Mouse (Mus musculus): ENCODE data around the gene Adgrv1.

The Adgrv1 gene

DNA sequence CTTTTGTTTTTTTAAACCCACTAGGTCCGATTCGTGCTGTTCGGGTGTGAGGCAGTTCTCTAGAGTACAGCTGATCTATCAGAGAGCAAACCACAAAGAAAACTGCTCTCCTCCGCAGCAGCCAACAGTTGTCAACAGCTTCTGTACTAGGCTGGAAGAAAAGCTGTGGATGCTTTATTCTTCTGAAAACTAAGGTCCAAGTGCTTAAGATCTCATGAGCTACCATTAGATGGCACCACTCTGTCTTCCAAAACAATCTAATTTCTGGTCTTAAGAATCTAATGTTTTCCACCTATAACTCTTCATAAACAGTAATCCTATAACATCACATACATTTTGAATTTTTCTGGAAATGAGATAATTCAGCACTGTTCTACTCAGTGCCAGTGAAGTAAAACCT is 22.6 kb downstream of the Adgrv1 start:
- no peak for DNase-seq

DNA sequence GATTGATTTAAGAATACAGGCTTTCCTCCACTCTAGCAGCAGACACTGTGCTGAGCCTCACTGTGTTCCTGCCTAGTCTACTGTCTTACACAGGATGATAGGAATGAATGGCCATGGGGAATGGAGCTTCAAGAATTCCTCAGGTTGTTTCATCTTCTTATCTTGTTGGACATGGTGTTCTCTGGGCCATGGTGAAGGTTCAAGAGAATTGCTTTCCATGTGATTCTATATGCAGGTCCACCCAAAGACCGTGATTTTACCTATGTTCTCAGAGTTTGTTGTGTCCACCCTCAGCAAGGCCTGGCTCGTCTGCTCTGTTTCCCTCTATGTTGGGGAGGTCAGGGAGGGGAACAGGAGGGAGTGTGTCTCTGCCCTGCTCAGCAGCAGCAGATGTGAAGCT is 26.0 kb downstream of the Adgrv1 start:
- DNase-seq, result no peak

DNA sequence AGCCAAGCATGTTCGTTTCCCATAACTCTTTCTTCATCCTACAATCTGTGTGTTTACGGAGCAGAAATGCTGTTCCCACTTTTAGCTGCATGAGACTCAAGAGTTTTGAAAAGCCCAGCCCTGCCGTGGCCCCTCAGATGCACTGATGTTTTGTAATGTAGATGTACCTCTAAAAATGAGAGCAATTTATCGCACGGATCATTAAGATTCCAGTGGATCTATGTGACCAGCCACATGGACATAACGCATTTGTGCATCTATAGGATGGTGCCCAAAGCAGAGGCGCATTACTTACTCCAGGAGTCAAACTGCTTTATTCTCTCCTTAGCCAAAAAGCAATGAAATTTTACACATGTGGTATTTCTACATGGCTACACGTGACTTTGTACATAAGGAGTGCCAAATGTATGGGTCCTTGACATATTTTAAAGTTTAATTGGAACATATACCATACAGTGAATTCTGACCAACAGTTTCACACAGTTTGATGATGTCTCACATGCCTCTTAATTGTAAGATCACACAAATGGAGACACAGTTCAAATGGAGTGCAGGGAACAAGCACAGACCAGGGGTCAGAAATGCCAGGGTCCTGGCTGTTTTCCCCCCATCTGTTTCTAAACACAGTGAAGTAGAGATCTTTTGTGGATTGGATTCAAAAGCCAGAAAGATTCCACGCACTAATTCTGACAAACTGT is 35.9 kb downstream of the Adgrv1 start:
- no peak for DNase-seq

DNA sequence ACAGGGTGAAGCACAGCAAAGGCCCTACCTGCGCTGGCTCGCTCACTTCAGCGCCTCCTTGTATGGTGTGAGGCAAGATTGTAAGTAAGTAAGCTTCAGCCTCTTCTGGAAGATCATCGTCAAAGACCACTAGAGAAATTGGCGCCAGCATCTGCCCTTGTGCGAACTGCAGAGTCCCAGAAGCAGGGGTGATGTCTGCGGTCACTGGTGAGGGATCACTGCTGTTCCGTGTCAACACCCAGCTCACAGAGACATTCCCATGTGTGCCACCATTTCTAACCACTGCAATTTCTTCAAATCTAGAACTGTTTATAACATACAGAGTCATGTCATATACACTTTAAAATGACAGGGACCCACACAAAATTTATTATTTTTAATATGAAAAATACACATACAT is 54.3 kb downstream of the Adgrv1 start:
- no peak for DNase-seq

DNA sequence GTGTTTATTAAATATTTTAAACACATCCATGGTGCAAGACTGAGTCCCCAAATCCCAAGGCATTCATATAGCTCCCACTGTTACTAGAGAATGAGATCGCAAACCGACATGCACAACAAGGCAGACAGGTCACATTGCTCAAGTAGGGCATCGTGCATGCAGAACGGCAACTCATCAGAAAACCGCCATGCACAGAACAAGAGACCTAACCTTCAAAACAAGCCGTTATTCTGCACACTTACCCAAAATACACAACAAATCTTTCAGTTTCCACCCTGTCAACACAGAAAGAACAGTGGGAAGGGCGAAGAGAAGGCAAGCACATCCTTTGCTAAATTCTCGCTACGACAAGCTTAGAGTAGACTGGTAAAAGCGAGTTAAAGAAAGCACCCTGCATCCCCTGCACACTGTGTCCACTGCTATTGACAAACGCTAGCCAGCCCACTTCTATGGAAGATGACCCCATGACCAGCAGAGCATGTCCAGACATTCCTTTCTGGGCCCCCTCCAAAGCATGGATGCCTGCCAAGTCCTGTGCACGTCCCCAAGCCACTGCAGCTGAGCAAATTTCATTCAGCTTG is 62.6 kb downstream of the Adgrv1 start:
- DNase-seq, result peak; percentile 5 to 10

- DNase-seq, result no peak
Measured at GRCm38 (mm10) chr13:81550024-81550423, 82.9 kb downstream of the Adgrv1 start.

DNA sequence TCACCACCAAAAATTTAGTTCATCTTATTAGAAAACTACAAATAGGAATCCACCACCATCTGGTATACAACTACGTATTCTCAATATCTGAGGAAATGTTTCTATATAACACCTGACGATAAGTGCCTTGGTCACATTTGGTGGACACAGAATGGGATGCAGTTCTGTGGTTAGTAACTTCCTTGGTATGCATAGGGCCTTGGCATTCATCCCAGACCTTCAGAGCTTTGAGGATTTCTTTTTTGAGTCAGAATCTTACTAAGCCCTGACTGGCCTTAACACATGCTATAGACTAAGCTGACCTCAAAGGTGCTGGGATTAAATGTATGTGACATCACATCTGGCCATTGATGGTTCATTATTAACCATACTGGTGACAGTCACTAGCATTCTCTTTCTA is 98.0 kb downstream of the Adgrv1 start:
- no peak for DNase-seq

GRCm38 (mm10) chr13:81526687-81527086 is 106.3 kb downstream of the Adgrv1 start:
- no peak for DNase-seq

- DNase-seq, result no peak
Measured at GRCm38 (mm10) chr13:81510142-81510541, 122.8 kb downstream of the Adgrv1 start.

DNA sequence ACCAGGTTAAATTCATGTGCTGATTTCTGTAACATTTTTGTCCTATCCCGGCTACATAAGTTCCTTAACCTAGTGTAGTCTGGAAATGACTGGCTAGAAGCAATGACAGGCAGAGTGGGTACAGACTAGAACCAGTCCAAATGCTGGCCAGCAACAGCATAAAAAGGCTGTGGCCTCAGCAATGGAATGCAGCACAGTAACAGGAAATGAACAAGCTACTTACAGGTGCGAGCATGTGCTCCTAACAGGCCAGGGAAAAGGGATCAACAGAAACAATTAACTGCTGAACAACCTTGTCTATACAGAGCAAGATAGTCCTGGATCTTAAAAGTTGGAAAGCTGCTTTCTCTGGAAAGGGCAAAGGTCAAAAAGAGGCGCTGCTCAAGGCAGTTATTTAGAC is 135.9 kb downstream of the Adgrv1 start:
- no peak for DNase-seq

GRCm38 (mm10) chr13:81491971-81492370 is 141.0 kb downstream of the Adgrv1 start:
- DNase-seq, result no peak

DNA sequence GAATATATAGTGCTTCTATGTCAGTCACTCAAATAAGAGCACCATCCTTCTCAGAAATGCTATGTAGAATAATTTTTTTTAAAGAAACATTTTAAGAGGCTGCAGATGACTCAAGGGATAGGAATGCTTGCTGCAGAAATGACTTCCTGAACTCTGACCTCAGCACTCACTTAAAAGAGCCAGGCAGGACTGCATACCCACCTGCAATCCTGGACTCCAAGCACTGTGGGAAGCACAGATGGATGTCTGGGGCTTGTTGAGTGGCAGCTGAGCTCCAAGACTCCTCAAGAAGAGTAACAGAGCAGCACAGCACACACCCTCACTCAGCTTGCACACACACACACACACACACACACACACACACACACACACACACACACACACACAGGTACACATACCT is 146.0 kb downstream of the Adgrv1 start:
- no peak for DNase-seq

DNA sequence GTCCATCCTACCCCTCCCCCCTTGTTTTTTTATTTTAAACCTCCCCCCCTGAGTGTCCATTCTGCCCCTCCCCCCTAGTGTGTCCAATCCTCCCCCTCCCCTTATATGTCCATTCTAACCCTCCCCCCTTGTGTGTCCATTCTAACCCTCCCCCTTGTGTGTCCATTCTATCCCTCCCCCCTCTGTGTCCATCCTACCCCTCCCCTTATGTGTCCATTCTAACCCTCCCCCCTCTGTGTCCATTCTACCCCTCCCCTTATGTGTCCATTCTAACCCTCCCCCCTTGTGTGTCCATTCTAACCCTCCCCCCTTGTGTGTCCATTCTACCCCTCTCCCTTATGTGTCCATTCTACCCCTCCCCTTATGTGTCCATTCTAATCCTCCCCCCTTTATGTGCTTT is 159.2 kb downstream of the Adgrv1 start:
- DNase-seq, result no peak

- no peak for DNase-seq
Measured at GRCm38 (mm10) chr13:81466661-81467060, 166.3 kb downstream of the Adgrv1 start.

DNA sequence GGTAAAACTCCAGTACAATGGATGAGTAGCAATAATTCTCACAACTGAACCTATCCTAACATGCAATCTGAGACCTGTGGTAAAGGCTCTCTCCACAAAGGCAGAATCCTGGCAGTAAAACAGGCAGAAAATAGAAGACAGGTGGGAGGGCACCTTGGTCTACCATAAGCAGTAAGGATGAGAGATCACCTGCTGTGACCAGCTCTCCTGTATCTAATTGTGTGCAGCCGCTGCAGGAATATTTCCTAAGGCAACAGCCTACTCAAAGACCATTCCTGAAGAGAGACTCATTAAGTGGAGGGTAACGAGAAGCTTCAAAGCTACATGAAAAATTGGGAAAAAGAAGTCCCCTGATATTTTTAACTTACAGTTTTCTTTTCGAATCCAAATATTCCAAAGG is 167.2 kb downstream of the Adgrv1 start:
- no peak for DNase-seq

DNA sequence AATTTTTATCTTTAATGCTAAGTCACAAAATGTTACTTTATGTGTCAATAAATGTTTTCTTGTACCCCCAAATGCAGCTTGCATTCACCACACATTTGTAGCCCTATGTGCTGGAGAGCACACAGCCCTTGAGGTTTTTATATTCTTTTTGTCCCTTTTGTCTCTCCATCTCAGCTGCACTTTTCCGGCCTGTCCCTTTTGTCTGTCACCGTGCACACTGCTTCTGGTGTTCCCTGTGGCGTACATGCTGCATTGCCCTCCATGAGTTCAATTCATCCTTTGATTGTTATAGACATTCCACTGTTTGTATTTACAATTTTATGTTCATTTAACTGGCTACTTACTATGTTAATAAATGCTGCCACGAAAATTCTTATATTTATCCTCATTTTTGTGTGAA is 183.3 kb downstream of the Adgrv1 start:
- DNase-seq, result no peak

- no peak for DNase-seq
Measured at GRCm38 (mm10) chr13:81449198-81449597, 183.8 kb downstream of the Adgrv1 start.

DNA sequence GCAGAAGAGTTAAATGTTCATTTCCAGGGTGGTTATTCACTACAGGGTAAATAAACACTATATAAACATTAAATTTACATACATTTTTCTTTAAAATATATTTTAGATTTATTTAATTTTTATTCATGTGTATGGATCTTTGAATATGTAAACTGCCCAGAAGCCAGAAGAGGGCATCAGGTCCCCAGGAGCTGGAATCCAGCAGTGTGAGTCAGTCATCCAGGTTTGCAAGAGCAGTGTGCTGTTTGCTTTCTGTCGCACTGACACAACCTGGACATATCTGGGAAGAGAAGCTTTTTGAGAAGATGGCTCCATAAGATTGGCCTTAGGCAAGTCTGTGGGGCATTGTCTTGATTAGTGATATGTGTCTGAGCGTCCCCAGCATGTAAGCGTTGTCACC is 191.5 kb downstream of the Adgrv1 start:
- DNase-seq, result no peak

DNA sequence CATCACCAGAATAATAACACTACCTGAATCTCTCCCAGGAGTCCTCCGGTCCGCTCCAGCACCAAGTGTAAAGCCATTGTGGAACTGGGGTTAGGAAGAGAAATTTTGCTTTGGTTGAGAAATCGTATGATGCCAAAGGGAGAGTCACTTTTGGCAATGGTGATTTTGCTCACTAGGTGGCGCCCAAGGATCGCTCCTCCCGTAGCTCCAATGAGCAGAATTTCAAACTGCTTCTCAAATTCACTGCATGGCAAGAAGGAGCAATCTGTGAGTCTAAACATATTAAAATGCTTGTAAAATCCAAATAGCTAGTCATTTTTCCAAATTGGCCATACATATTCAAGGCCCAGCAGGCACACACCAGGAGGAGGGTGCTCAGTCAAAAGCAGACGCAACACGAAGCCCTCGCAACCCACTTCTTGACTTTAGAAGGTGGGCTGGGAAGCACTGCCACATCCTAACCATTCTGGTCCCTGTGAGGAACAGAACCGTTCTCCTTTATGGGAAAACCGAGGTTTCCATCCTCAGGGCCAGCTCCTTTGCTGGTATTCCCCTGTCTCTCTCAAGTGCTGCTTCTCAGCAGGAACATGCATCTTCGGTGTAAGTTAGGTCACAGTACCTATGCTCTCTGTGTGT is 193.4 kb downstream of the Adgrv1 start:
- DNase-seq, result peak; percentile 72 to 79

- DNase-seq, result no peak
Measured at GRCm38 (mm10) chr13:81437088-81437487, 195.9 kb downstream of the Adgrv1 start.

DNA sequence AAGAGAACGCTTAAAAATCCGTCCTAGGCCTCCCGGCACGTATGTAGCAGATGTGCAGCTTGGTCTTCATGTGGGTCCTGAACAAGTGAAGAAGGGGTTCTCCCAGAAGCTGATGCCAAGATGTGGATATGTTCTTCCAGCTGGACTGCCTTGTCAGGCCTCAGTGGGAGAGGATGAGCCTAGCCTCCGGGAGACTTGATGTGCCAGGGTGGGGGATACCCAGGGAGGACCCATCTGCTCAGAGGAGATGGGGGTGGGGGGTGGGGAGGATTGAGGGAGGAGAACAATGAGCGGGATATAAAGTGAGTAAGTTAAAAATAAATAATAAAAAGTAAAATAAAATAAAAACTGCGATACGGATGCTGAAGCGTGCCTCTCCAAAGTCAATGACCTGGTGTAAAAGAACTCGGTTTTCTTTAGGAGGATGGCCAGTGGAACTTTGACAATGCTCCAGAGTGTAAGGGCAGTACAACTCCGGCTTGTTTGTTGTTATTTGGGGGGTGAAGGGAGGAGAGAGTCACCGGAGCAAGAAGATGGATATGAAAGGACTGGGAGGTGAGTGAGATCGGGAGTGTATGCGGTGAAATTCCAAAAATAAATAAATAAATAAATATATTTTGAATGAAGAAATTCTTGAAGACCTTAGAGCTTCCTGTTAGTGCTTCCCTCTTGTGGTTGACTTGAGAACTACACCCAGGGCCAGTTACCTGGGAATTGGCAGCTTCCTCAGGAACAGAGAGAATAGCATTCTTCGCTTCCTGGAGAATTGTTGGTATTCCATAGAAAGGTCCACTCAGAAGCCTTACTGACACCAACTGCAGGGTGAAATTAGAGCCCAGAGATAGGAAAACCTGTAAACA is 205.8 kb downstream of the Adgrv1 start:
- peak; percentile 52 to 58 for DNase-seq

- DNase-seq, result no peak
Measured at GRCm38 (mm10) chr13:81425111-81425510, 207.8 kb downstream of the Adgrv1 start.

- no peak for DNase-seq
Measured at GRCm38 (mm10) chr13:81424002-81424401, 209.0 kb downstream of the Adgrv1 start.
